ENCODE assay signal across 8 mouse cellular contexts in genomic region chr7:130327603-130328365, GRCm38 (mm10).
DNase-seq lines count a peak whose midpoint lies in the region; ATAC-seq and TF ChIP-seq lines count a peak whose summit lies in the region.
"Had no signal": no experiment of that assay in that cellular context is flagged by ENCODE, and none has a peak within 500 bp of the region (broad histone marks: within the 10 kb centered on the region; RNA-seq: fewer than 3 reads in every experiment).

No protein-coding gene starts in this region.

- H3K4me3 ChIP-seq in kidney, embryonic 15.5 days (replicated peaks) = no peak overlapping the region; the same call in 1 of the 2 replicates
- H3K4me3 ChIP-seq in embryonic facial prominence, embryonic 15.5 days (replicated peaks) = peak overlapping the region; percentile 1; the same call in 1 of the 2 replicates
- peak overlapping the region; percentile 1; the same call in 1 of the 2 replicates for H3K4me3 ChIP-seq in hindbrain, postnatal 0 days (ENCODE audit: low read length)
- no peak overlapping the region for H3K4me3 ChIP-seq in neural tube, embryonic 15.5 days (replicated peaks)

- no peaks in the 10 kb centered on the region for H3K36me3 ChIP-seq in kidney, embryonic 15.5 days
- no peaks in the 10 kb centered on the region for H3K36me3 ChIP-seq in embryonic facial prominence, embryonic 15.5 days
- no peaks in the 10 kb centered on the region for H3K36me3 ChIP-seq in hindbrain, postnatal 0 days (ENCODE audit: insufficient read depth, low read length)
- no peaks in the 10 kb centered on the region for H3K36me3 ChIP-seq in neural tube, embryonic 15.5 days
- H3K36me3 ChIP-seq: G1E had no signal

- DNase-seq in kidney, adult 11 months = no peak
- DNase-seq in hindbrain, postnatal 0 days (ENCODE audit: low spot score) = peak; percentile 46
- DNase-seq in thymus, postnatal 25 days = no peak
- DNase-seq in cerebellum, adult 18-20 months = no peak

- no peaks in the 10 kb centered on the region for H3K9me3 ChIP-seq in kidney, embryonic 15.5 days (replicated peaks)
- H3K9me3 ChIP-seq in embryonic facial prominence, embryonic 15.5 days (replicated peaks) = no peaks in the 10 kb centered on the region
- H3K9me3 ChIP-seq in hindbrain, postnatal 0 days (ENCODE audit: low read length) = no peaks in the 10 kb centered on the region
- H3K9me3 ChIP-seq in neural tube, embryonic 15.5 days (replicated peaks) = no peaks in the 10 kb centered on the region

- peak overlapping the region; percentile 45 for H3K4me2 ChIP-seq in kidney, embryonic 15.5 days
- peak overlapping the region; percentile 27 for H3K4me2 ChIP-seq in embryonic facial prominence, embryonic 15.5 days (replicated peaks)
- peak overlapping the region; percentile 38 for H3K4me2 ChIP-seq in hindbrain, postnatal 0 days (ENCODE audit: low read depth, low read length)
- peak overlapping the region; percentile 47 for H3K4me2 ChIP-seq in neural tube, embryonic 15.5 days

- TF ChIP-seq CTCF in hindbrain, postnatal 0 days (IDR thresholded peaks at IDR 0.05; ENCODE audit: low read depth) = no peak

- no peak overlapping the region for H3K9ac ChIP-seq in kidney, embryonic 15.5 days
- H3K9ac ChIP-seq in embryonic facial prominence, embryonic 15.5 days = no peak overlapping the region
- H3K9ac ChIP-seq in hindbrain, postnatal 0 days (replicated peaks; ENCODE audit: low read length) = no peak overlapping the region
- H3K9ac ChIP-seq in neural tube, embryonic 15.5 days (replicated peaks) = no peak overlapping the region

- H3K27ac ChIP-seq in kidney, embryonic 15.5 days = peak overlapping the region; percentile 24; the same call in 1 of the 2 replicates
- H3K27ac ChIP-seq in embryonic facial prominence, embryonic 15.5 days (replicated peaks) = peak overlapping the region; percentile 77
- no peak overlapping the region for H3K27ac ChIP-seq in hindbrain, postnatal 0 days
- H3K27ac ChIP-seq in neural tube, embryonic 15.5 days (replicated peaks) = no peak overlapping the region

- peak; percentile 37; the same call in 1 of the 2 replicates for ATAC-seq in kidney, embryonic 15.5 days (replicated peaks; ENCODE audit: low FRiP score)
- ATAC-seq in embryonic facial prominence, embryonic 15.5 days (ENCODE audit: insufficient number of reproducible peaks, low FRiP score, low TSS enrichment, low read depth) = 0 out of 2 replicates have a peak, but pooled peaks have one; percentile 35
- ATAC-seq in hindbrain, postnatal 0 days = peak; percentile 15; the same call in 1 of the 2 replicates
- ATAC-seq in neural tube, embryonic 15.5 days (ENCODE audit: low FRiP score) = no peak

- H3K27me3 ChIP-seq in kidney, embryonic 15.5 days = 0 out of 2 replicates have a peak, but pooled peaks cover 9% of the 10 kb centered on the region
- H3K27me3 ChIP-seq in embryonic facial prominence, embryonic 15.5 days = no peaks in the 10 kb centered on the region
- 0 out of 2 replicates have a peak, but pooled peaks cover 6% of the 10 kb centered on the region for H3K27me3 ChIP-seq in hindbrain, postnatal 0 days (ENCODE audit: insufficient read depth, low read length)
- H3K27me3 ChIP-seq in neural tube, embryonic 15.5 days (replicated peaks) = peaks cover 11% of the 10 kb centered on the region; the same call in 1 of the 2 replicates

- WGBS in kidney, embryonic 15.5 days = 9% methylated on average over 15 of the region's 15 CpGs
- 6% methylated on average over 15 of the region's 15 CpGs for WGBS in embryonic facial prominence, embryonic 15.5 days
- WGBS in hindbrain, postnatal 0 days = 8% methylated on average over 15 of the region's 15 CpGs
- 8% methylated on average over 15 of the region's 15 CpGs for WGBS in neural tube, embryonic 15.5 days

- H3K4me1 ChIP-seq in kidney, embryonic 15.5 days = peaks cover 40% of the 10 kb centered on the region
- H3K4me1 ChIP-seq in embryonic facial prominence, embryonic 15.5 days = peaks cover 73% of the 10 kb centered on the region
- peaks cover 11% of the 10 kb centered on the region; the same call in 1 of the 2 replicates for H3K4me1 ChIP-seq in hindbrain, postnatal 0 days (ENCODE audit: insufficient read depth, low read length)
- peaks cover 22% of the 10 kb centered on the region for H3K4me1 ChIP-seq in neural tube, embryonic 15.5 days

Comparison
In these comparisons a context has a peak if more than half of its experiments do, and no peak if none do; other contexts are left out.
1. H3K27ac ChIP-seq: peak in kidney, embryonic 15.5 days (single experiment) and embryonic facial prominence, embryonic 15.5 days (single experiment); none in hindbrain, postnatal 0 days (single experiment) and neural tube, embryonic 15.5 days (single experiment).
2. H3K4me3 ChIP-seq: peak in embryonic facial prominence, embryonic 15.5 days (single experiment) and hindbrain, postnatal 0 days (single experiment); none in kidney, embryonic 15.5 days (single experiment) and neural tube, embryonic 15.5 days (single experiment).
3. Peak in every context shown above with its lines, with median percentiles within 50 percentile points of each other: H3K4me2 ChIP-seq.